Mouse (Mus musculus) stomach, embryonic 15.5 days (tissue): ENCODE results near the gene Gm49321. TPM values are rescaled to one million over a fixed set of nuclear protein-coding genes. Genes with fewer than 3 reads are reported as not detected.
A peak's percentile ranks its signal among the peaks of the same experiment; 100 is the strongest.

Experiments
- ATAC-seq: fragments of 200-750 bp; cut with Nextera tagmentation; 2 replicates; pipeline ENCODE4 v1.8.0; 2017; ENCODE audit warnings: low read depth, moderate number of reproducible peaks, moderate TSS enrichment; ENCODE audit not compliant: insufficient read depth, low FRiP score
- H3K27ac ChIP-seq: fragments of 300-500 bp; sonication (generic); 2 replicates; pipeline ENCODE4 v1.5.1; 2015; ENCODE audit warnings: mild to moderate bottlenecking, inconsistent platforms
- H3K27me3 ChIP-seq: fragments of 300-500 bp; sonication (generic); replicated peaks from 2 replicates; pipeline ENCODE4 v1.6.1; 2015; ENCODE audit warnings: inconsistent platforms
- H3K36me3 ChIP-seq: fragments of 300-500 bp; sonication (generic); 2 replicates; pipeline ENCODE4 v1.6.1; 2015; ENCODE audit warnings: inconsistent platforms
- H3K4me1 ChIP-seq: fragments of 300-500 bp; sonication (generic); 2 replicates; pipeline ENCODE4 v1.6.1; 2015; ENCODE audit warnings: inconsistent platforms
- H3K4me2 ChIP-seq: fragments of 300-500 bp; sonication (generic); 2 replicates; pipeline ENCODE4 v1.6.1; 2015; ENCODE audit warnings: mild to moderate bottlenecking, inconsistent platforms
- H3K4me3 ChIP-seq: fragments of 300-500 bp; sonication (generic); replicated peaks from 2 replicates; pipeline ENCODE4 v1.5.1; 2015; ENCODE audit warnings: inconsistent platforms
- H3K9ac ChIP-seq: fragments of 300-500 bp; sonication (generic); 2 replicates; pipeline ENCODE4 v1.6.1; 2015; ENCODE audit warnings: inconsistent platforms
- H3K9me3 ChIP-seq: fragments of 300-500 bp; sonication (generic); 2 replicates; pipeline ENCODE4 v1.6.1; 2016; ENCODE audit warnings: inconsistent platforms
- WGBS: fragments of 180-500 bp; shearing (Covaris S2); methylation state at CpG from one replicate; pipeline ENCODE4 v1.1.7; 2015; 5-methylcytosine and 5-hydroxymethylcytosine counted together
- polyA plus RNA-seq: library from polyadenylated mRNA; unstranded; fragments of >200 nt; fragmentation: Nextera tagmentation; extraction: Ambion mirVana; gene quantifications from 2 replicates; pipeline ENCODE4 v1.2.1, GENCODE M21; 2015

The Gm49321 gene
- polyA plus RNA-seq, 1 experiment from 2014 or later = 11.0 TPM

GRCm38 (mm10) chr12:73988393-73989008 is 51.0 kb downstream of the Gm49321 start:
- Histone ChIP-seq H3K27ac (no peak overlapping the region), H3K36me3 (no peaks in the 10 kb centered on the region), H3K9me3 (no peaks in the 10 kb centered on the region), H3K4me1 (no peaks in the 10 kb centered on the region; the same call in 1 of the 2 replicates), H3K4me2 (no peak overlapping the region), H3K9ac (no peak overlapping the region), H3K4me3 (no peak overlapping the region), H3K27me3 (no peaks in the 10 kb centered on the region)
- 80% methylated on average over 4 of the region's 4 CpGs for WGBS
- no peak for ATAC-seq

- no peak overlapping the region for H3K4me3 ChIP-seq
- no peaks in the 10 kb centered on the region for H3K36me3 ChIP-seq
- ATAC-seq = no peak
- no peak overlapping the region for H3K9ac ChIP-seq
- H3K4me2 ChIP-seq = no peak overlapping the region
- no peaks in the 10 kb centered on the region for H3K9me3 ChIP-seq
- no peaks in the 10 kb centered on the region; the same call in 1 of the 2 replicates for H3K4me1 ChIP-seq
- H3K27ac ChIP-seq = no peak overlapping the region
- H3K27me3 ChIP-seq = no peaks in the 10 kb centered on the region
Measured at GRCm38 (mm10) chr12:73989594-73989993, 52.1 kb downstream of the Gm49321 start.

GRCm38 (mm10) chr12:73996906-73997296 is 59.4 kb downstream of the Gm49321 start:
- Histone ChIP-seq H3K27ac (no peak overlapping the region), H3K9ac (no peak overlapping the region), H3K9me3 (no peaks in the 10 kb centered on the region), H3K36me3 (no peaks in the 10 kb centered on the region), H3K4me3 (no peak overlapping the region), H3K4me1 (no peaks in the 10 kb centered on the region), H3K27me3 (peaks cover 21% of the 10 kb centered on the region), H3K4me2 (peak overlapping the region; percentile 95; the same call in 1 of the 2 replicates)
- WGBS = 59% methylated on average over 12 of the region's 12 CpGs
- no peak for ATAC-seq

- Histone ChIP-seq H3K9me3 (no peaks in the 10 kb centered on the region), H3K27me3 (peaks cover 21% of the 10 kb centered on the region), H3K4me3 (peak within 1 kb of the TSS; percentile 54), H3K4me1 (no peaks in the 10 kb centered on the region), H3K9ac (no peak within 1 kb of the TSS; the same call in 1 of the 2 replicates), H3K27ac (no peak within 1 kb of the TSS), H3K36me3 (no peaks in the 10 kb centered on the region), H3K4me2 (peak within 1 kb of the TSS; percentile 95)
- no peak for ATAC-seq
- WGBS = 2% methylated on average over 65 of the region's 67 CpGs
Measured at GRCm38 (mm10) chr12:73997297-73998127, 60.1 kb downstream of the Gm49321 start, which contains the start of gene Syt16. Gene Syt16 (plus strand): TSS chr12:73997661.

- WGBS = 45% methylated on average over 5 of the region's 5 CpGs
- Histone ChIP-seq H3K9ac (no peak overlapping the region), H3K4me3 (peak overlapping the region; percentile 54), H3K27me3 (peaks cover 21% of the 10 kb centered on the region), H3K27ac (no peak overlapping the region), H3K4me2 (peak overlapping the region; percentile 95), H3K4me1 (no peaks in the 10 kb centered on the region), H3K9me3 (no peaks in the 10 kb centered on the region), H3K36me3 (no peaks in the 10 kb centered on the region)
- no peak for ATAC-seq
Measured at GRCm38 (mm10) chr12:73998128-73998456, 60.6 kb downstream of the Gm49321 start.

GRCm38 (mm10) chr12:74002449-74002848 is 65.0 kb downstream of the Gm49321 start:
- Histone ChIP-seq H3K27ac (no peak overlapping the region), H3K9ac (no peak overlapping the region), H3K27me3 (peaks cover 8% of the 10 kb centered on the region), H3K4me3 (no peak overlapping the region), H3K9me3 (no peaks in the 10 kb centered on the region), H3K4me2 (no peak overlapping the region), H3K4me1 (no peaks in the 10 kb centered on the region), H3K36me3 (no peaks in the 10 kb centered on the region)
- no peak for ATAC-seq
- 87% methylated on average over 9 of the region's 9 CpGs for WGBS

- no peak overlapping the region for H3K4me2 ChIP-seq
- no peaks in the 10 kb centered on the region for H3K9me3 ChIP-seq
- H3K36me3 ChIP-seq = no peaks in the 10 kb centered on the region
- no peaks in the 10 kb centered on the region for H3K4me1 ChIP-seq
- no peak; the same call in 1 of the 2 replicates for ATAC-seq
- H3K27me3 ChIP-seq = no peaks in the 10 kb centered on the region
- H3K9ac ChIP-seq = no peak overlapping the region
- H3K4me3 ChIP-seq = no peak overlapping the region
- H3K27ac ChIP-seq = no peak overlapping the region
- 25% methylated on average over 8 of the region's 8 CpGs for WGBS
Measured at GRCm38 (mm10) chr12:74009448-74009911, 72.0 kb downstream of the Gm49321 start.

- WGBS = 1% methylated on average over 6 of the region's 6 CpGs
- H3K4me2 ChIP-seq = peak overlapping the region; percentile 35
- no peak overlapping the region for H3K4me3 ChIP-seq
- no peaks in the 10 kb centered on the region for H3K27me3 ChIP-seq
- no peak overlapping the region for H3K27ac ChIP-seq
- no peak overlapping the region for H3K9ac ChIP-seq
- H3K4me1 ChIP-seq = no peaks in the 10 kb centered on the region
- no peaks in the 10 kb centered on the region for H3K36me3 ChIP-seq
- peak; percentile 72; the same call in 1 of the 2 replicates for ATAC-seq
- no peaks in the 10 kb centered on the region for H3K9me3 ChIP-seq
Measured at GRCm38 (mm10) chr12:74013739-74014138, 76.3 kb downstream of the Gm49321 start.

GRCm38 (mm10) chr12:74014739-74015270 is 77.4 kb downstream of the Gm49321 start:
- H3K4me3 ChIP-seq = no peak overlapping the region
- no peaks in the 10 kb centered on the region for H3K9me3 ChIP-seq
- H3K27ac ChIP-seq = no peak overlapping the region
- no peaks in the 10 kb centered on the region for H3K36me3 ChIP-seq
- no peak overlapping the region for H3K4me2 ChIP-seq
- ATAC-seq = no peak
- WGBS = 58% methylated on average over 7 of the region's 7 CpGs
- H3K27me3 ChIP-seq = no peaks in the 10 kb centered on the region
- H3K9ac ChIP-seq = no peak overlapping the region
- H3K4me1 ChIP-seq = no peaks in the 10 kb centered on the region

GRCm38 (mm10) chr12:74015491-74015890 is 78.0 kb downstream of the Gm49321 start:
- no peak overlapping the region for H3K4me3 ChIP-seq
- 76% methylated on average over 5 of the region's 5 CpGs for WGBS
- H3K4me2 ChIP-seq = no peak overlapping the region
- no peaks in the 10 kb centered on the region for H3K4me1 ChIP-seq
- no peak overlapping the region for H3K27ac ChIP-seq
- no peaks in the 10 kb centered on the region for H3K36me3 ChIP-seq
- H3K9ac ChIP-seq = no peak overlapping the region
- H3K9me3 ChIP-seq = no peaks in the 10 kb centered on the region
- ATAC-seq = no peak
- H3K27me3 ChIP-seq = no peaks in the 10 kb centered on the region
